Mouse (Mus musculus): ENCODE data around the gene Rrnad1. TPM values are rescaled to one million over a fixed set of nuclear protein-coding genes. Genes with fewer than 3 reads are reported as not detected.

Gene Rrnad1
- polyA plus RNA-seq, 1 experiment from 2014 or later, result 17.9 TPM

- H3K36me3 ChIP-seq (ENCODE audit: control insufficient read depth, insufficient read depth, low read length), result no peaks in the 10 kb centered on the region
- H3K27me3 ChIP-seq (replicated peaks; ENCODE audit: control insufficient read depth, insufficient read depth, low read length), result peaks cover 27% of the 10 kb centered on the region
- peaks cover 37% of the 10 kb centered on the region for H3K4me1 ChIP-seq (replicated peaks; ENCODE audit: control insufficient read depth, insufficient read depth, low read length)
- peak overlapping the region; percentile 38 for H3K9ac ChIP-seq (ENCODE audit: low read length)
- 11% methylated on average over 5 of the region's 5 CpGs for WGBS
- ATAC-seq (replicated peaks; ENCODE audit: low FRiP score, low TSS enrichment, low read depth) (peak; percentile 37; the same call in 1 of the 2 replicates), DNase-seq (ENCODE audit: low spot score) (peak; percentile 67)
- H3K9me3 ChIP-seq (ENCODE audit: control insufficient read depth, low read length), result no peaks in the 10 kb centered on the region
- peak overlapping the region; percentile 54 for H3K4me2 ChIP-seq (ENCODE audit: low read length)
- peak overlapping the region; percentile 32 for H3K4me3 ChIP-seq (ENCODE audit: low read depth, low read length)
- H3K27ac ChIP-seq (ENCODE audit: low read depth), result peak overlapping the region; percentile 54
Measured at GRCm38 (mm10) chr3:87952440-87952839, 21.9 kb upstream of the Rrnad1 start.

DNA sequence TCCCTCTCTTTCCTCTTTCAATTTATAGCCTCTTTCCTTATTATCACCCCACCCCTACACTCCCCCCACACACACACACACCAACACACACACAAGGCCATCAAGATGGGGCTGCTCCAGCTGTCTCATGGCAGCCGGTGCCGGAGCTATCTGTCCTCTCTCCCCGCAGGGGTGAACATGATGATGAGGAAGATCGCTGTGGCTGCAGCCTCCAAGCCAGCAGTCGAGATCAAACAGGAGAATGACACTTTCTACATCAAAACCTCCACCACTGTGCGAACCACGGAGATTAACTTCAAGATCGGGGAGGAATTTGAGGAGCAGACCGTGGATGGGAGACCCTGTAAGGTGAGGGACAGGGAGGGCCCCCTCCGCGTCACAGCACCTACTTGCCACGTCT, 21.4 kb upstream of the Rrnad1 start:
- H3K27me3 ChIP-seq (replicated peaks; ENCODE audit: control insufficient read depth, insufficient read depth, low read length), result peaks cover 27% of the 10 kb centered on the region
- peaks cover 42% of the 10 kb centered on the region for H3K4me1 ChIP-seq (replicated peaks; ENCODE audit: control insufficient read depth, insufficient read depth, low read length)
- H3K4me3 ChIP-seq (ENCODE audit: low read depth, low read length), result peak overlapping the region; percentile 32
- H3K9ac ChIP-seq (ENCODE audit: low read length), result peak overlapping the region; percentile 38
- no peak for DNase-seq (ENCODE audit: low spot score)
- H3K9me3 ChIP-seq (ENCODE audit: control insufficient read depth, low read length), result no peaks in the 10 kb centered on the region
- peak overlapping the region; percentile 54; the same call in 1 of the 2 replicates for H3K27ac ChIP-seq (ENCODE audit: low read depth)
- ATAC-seq (replicated peaks; ENCODE audit: low FRiP score, low TSS enrichment, low read depth), result no peak
- peak overlapping the region; percentile 54 for H3K4me2 ChIP-seq (ENCODE audit: low read length)
- WGBS, result 21% methylated on average over 12 of the region's 12 CpGs
- H3K36me3 ChIP-seq (ENCODE audit: control insufficient read depth, insufficient read depth, low read length), result no peaks in the 10 kb centered on the region

- Histone ChIP-seq H3K9ac (ENCODE audit: low read length) (no peak overlapping the region), H3K36me3 (ENCODE audit: control insufficient read depth, insufficient read depth, low read length) (no peaks in the 10 kb centered on the region), H3K4me3 (ENCODE audit: low read depth, low read length) (0 out of 2 replicates have a peak overlapping the region, but pooled peaks have one; percentile 10), H3K27me3 (replicated peaks; ENCODE audit: control insufficient read depth, insufficient read depth, low read length) (peaks cover 27% of the 10 kb centered on the region), H3K9me3 (ENCODE audit: control insufficient read depth, low read length) (no peaks in the 10 kb centered on the region), H3K4me1 (replicated peaks; ENCODE audit: control insufficient read depth, insufficient read depth, low read length) (peaks cover 50% of the 10 kb centered on the region), H3K4me2 (ENCODE audit: low read length) (peak overlapping the region; percentile 63), H3K27ac (ENCODE audit: low read depth) (no peak overlapping the region)
- ATAC-seq (replicated peaks; ENCODE audit: low FRiP score, low TSS enrichment, low read depth) (no peak), DNase-seq (ENCODE audit: low spot score) (no peak)
- 17% methylated on average over 13 of the region's 13 CpGs for WGBS
Measured at GRCm38 (mm10) chr3:87949955-87950515, 19.5 kb upstream of the Rrnad1 start.

GRCm38 (mm10) chr3:87949266-87949954, 18.9 kb upstream of the Rrnad1 start:
- Histone ChIP-seq H3K4me1 (replicated peaks; ENCODE audit: control insufficient read depth, insufficient read depth, low read length) (peaks cover 50% of the 10 kb centered on the region), H3K9me3 (ENCODE audit: control insufficient read depth, low read length) (no peaks in the 10 kb centered on the region), H3K9ac (ENCODE audit: low read length) (no peak overlapping the region), H3K4me3 (ENCODE audit: low read depth, low read length) (peak overlapping the region; percentile 10; the same call in 1 of the 2 replicates), H3K27ac (ENCODE audit: low read depth) (no peak overlapping the region), H3K4me2 (ENCODE audit: low read length) (peak overlapping the region; percentile 63), H3K36me3 (ENCODE audit: control insufficient read depth, insufficient read depth, low read length) (no peaks in the 10 kb centered on the region), H3K27me3 (replicated peaks; ENCODE audit: control insufficient read depth, insufficient read depth, low read length) (peaks cover 27% of the 10 kb centered on the region)
- DNase-seq (ENCODE audit: low spot score) (no peak), ATAC-seq (replicated peaks; ENCODE audit: low FRiP score, low TSS enrichment, low read depth) (no peak)
- WGBS, result 21% methylated on average over 16 of the region's 16 CpGs

DNA sequence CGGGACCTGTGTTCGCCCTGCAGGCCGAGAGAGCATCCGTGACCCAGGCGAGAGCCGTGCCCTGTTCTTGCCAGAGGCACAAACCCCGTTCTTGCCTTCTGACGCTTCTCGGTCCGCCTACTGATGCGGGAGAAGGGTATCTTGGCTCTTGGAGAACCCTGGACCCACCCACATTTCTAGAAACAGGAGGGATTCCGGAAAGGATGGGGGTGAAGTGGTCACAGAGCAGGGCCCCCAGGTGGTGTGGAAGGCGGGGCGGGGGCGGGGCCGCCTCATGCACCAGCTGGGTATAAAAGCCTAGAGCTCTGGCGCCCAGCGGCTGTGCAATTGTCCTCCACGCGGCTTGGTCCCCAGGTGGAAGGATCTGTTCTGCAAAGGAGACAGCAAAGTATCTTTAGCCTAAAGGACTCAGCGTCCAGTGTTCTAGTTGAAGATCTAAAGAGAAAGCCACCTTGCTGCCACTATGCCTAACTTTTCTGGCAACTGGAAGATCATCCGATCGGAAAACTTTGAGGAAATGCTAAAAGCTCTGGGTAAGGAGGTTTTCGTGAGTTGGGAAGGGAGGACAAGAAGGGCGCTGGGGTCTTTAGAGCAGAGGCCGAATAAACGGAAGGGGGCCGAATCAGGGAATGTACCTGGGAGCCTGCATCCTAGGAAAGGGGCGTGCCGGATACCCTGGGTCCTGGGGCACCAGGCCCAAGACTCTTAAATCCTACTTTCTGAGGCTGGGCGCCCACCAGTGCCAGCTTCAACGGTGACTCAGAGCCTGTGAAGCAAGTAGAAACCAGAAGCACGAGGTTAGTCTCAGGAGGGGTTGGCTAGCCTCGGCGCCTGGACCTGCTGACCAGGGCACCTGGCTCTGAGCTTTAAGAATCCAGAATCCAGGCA, 18.1 kb upstream of the Rrnad1 start, which contains the start of gene Crabp2:
Gene Crabp2 (plus strand): TSS at position 289 of the 888 bp plus-strand sequence.
- Histone ChIP-seq H3K4me2 (ENCODE audit: low read length) (peak within 1 kb of the TSS; percentile 63), H3K27ac (ENCODE audit: low read depth) (no peak within 1 kb of the TSS), H3K4me1 (replicated peaks; ENCODE audit: control insufficient read depth, insufficient read depth, low read length) (peaks cover 50% of the 10 kb centered on the region), H3K4me3 (ENCODE audit: low read depth, low read length) (peak within 1 kb of the TSS; percentile 20), H3K9me3 (ENCODE audit: control insufficient read depth, low read length) (no peaks in the 10 kb centered on the region), H3K27me3 (replicated peaks; ENCODE audit: control insufficient read depth, insufficient read depth, low read length) (peaks cover 27% of the 10 kb centered on the region), H3K9ac (ENCODE audit: low read length) (peak within 1 kb of the TSS; percentile 36; the same call in 1 of the 2 replicates), H3K36me3 (ENCODE audit: control insufficient read depth, insufficient read depth, low read length) (no peaks in the 10 kb centered on the region)
- ATAC-seq (replicated peaks; ENCODE audit: low FRiP score, low TSS enrichment, low read depth) (no peak; the same call in 1 of the 2 replicates), DNase-seq (ENCODE audit: low spot score) (peak; percentile 72)
- WGBS, result 4% methylated on average over 35 of the region's 35 CpGs

DNA sequence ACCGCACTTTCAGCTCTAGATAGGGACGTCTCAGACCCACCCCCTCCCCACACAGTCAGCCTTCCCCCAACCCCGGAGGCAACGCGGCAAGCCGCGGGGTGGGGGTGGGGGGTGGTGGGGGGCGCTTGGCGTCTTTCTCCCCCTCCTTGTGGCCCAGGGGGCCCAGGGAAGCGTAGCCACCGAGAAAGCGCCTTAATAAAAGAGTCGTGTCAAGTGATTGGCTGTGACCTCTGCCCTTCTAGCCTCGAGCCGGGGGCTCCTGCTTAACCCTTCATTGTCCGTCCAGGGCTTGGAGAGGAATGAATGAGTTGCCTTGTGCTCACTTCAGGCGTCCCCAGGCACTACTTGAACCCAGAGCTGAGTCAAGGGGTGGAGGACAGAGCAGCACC, 17.3 kb upstream of the Rrnad1 start:
- Histone ChIP-seq H3K27me3 (replicated peaks; ENCODE audit: control insufficient read depth, insufficient read depth, low read length) (peaks cover 27% of the 10 kb centered on the region), H3K9me3 (ENCODE audit: control insufficient read depth, low read length) (no peaks in the 10 kb centered on the region), H3K27ac (ENCODE audit: low read depth) (no peak overlapping the region), H3K4me2 (ENCODE audit: low read length) (peak overlapping the region; percentile 63), H3K4me1 (replicated peaks; ENCODE audit: control insufficient read depth, insufficient read depth, low read length) (peaks cover 46% of the 10 kb centered on the region), H3K9ac (ENCODE audit: low read length) (peak overlapping the region; percentile 36; the same call in 1 of the 2 replicates), H3K4me3 (ENCODE audit: low read depth, low read length) (peak overlapping the region; percentile 20), H3K36me3 (ENCODE audit: control insufficient read depth, insufficient read depth, low read length) (no peaks in the 10 kb centered on the region)
- 1% methylated on average over 16 of the region's 17 CpGs for WGBS
- ATAC-seq (replicated peaks; ENCODE audit: low FRiP score, low TSS enrichment, low read depth) (no peak), DNase-seq (ENCODE audit: low spot score) (peak; percentile 66)

GRCm38 (mm10) chr3:87947056-87947810, 16.7 kb upstream of the Rrnad1 start:
- Histone ChIP-seq H3K4me1 (replicated peaks; ENCODE audit: control insufficient read depth, insufficient read depth, low read length) (peaks cover 41% of the 10 kb centered on the region), H3K4me2 (ENCODE audit: low read length) (peak overlapping the region; percentile 63), H3K27ac (ENCODE audit: low read depth) (no peak overlapping the region), H3K36me3 (ENCODE audit: control insufficient read depth, insufficient read depth, low read length) (peaks cover 5% of the 10 kb centered on the region), H3K4me3 (ENCODE audit: low read depth, low read length) (peak overlapping the region; percentile 20), H3K9ac (ENCODE audit: low read length) (peak overlapping the region; percentile 36; the same call in 1 of the 2 replicates), H3K27me3 (replicated peaks; ENCODE audit: control insufficient read depth, insufficient read depth, low read length) (peaks cover 27% of the 10 kb centered on the region), H3K9me3 (ENCODE audit: control insufficient read depth, low read length) (no peaks in the 10 kb centered on the region)
- DNase-seq (ENCODE audit: low spot score) (peak; percentile 77), ATAC-seq (replicated peaks; ENCODE audit: low FRiP score, low TSS enrichment, low read depth) (peak; percentile 9; the same call in 1 of the 2 replicates)
- WGBS, result 5% methylated on average over 26 of the region's 26 CpGs

DNA sequence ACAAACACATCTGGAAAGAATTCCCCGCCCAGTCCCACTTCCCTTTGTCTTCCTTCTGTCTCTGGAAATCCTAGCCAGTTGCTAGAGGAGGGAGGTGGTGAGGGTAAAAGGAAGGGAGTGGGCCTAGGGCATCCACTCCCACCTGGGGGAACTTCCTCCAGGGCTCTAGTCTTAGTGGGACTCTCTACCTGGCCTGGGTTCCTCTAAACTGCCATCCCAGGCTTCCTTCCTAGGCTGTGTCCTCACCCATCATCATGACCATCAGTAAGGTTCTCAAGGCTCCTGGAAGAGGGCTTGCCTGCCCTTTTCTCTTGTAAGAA, 16.0 kb upstream of the Rrnad1 start:
- H3K4me1 ChIP-seq (replicated peaks; ENCODE audit: control insufficient read depth, insufficient read depth, low read length), result peaks cover 37% of the 10 kb centered on the region
- WGBS, result 47% methylated on average over 1 of the region's 1 CpGs
- DNase-seq (ENCODE audit: low spot score), result no peak

More for the DNA sequence above, 16.0 kb upstream of the Rrnad1 start:
- no peak overlapping the region for H3K9ac ChIP-seq (ENCODE audit: low read length)
- H3K27ac ChIP-seq (ENCODE audit: low read depth), result no peak overlapping the region
- ATAC-seq (replicated peaks; ENCODE audit: low FRiP score, low TSS enrichment, low read depth), result no peak
- H3K4me3 ChIP-seq (ENCODE audit: low read depth, low read length), result no peak overlapping the region
- peaks cover 12% of the 10 kb centered on the region for H3K36me3 ChIP-seq (ENCODE audit: control insufficient read depth, insufficient read depth, low read length)
- no peak overlapping the region for H3K4me2 ChIP-seq (ENCODE audit: low read length)
- no peaks in the 10 kb centered on the region for H3K9me3 ChIP-seq (ENCODE audit: control insufficient read depth, low read length)
- H3K27me3 ChIP-seq (replicated peaks; ENCODE audit: control insufficient read depth, insufficient read depth, low read length), result peaks cover 27% of the 10 kb centered on the region
